Mouse (Mus musculus) frontal cortex, postnatal 10 days (tissue): ENCODE results near the gene Fcrl5.

Experiments used
- DNase-seq, 2 experiments: peaks; one replicate each; pipeline ENCODE4 v3.0.0; 2022; ENCODE audit warnings: low spot score in 2 of 2, mixed read lengths in 1 of 2

Fcrl5 gene

DNA sequence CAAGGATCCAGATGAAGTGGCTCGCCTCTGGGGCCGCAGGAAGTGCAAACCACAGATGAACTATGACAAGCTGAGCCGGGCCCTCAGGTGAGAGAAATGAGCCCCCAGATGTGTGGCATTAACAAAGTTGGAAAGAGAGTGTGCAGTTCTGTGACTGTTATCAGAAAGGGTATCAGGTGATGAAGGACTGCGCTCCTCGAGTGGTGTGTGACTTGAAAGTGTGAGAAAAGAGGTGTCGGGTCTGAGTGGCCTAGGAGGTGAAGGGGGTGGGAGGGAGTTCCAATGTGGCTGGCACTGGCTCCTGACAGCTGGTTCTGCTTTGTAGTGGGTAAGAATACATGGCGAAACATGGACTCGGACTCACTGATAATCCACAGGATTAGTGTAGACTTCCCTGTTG lies 92.4 kb downstream of the Fcrl5 start:
- DNase-seq = no peak

DNA sequence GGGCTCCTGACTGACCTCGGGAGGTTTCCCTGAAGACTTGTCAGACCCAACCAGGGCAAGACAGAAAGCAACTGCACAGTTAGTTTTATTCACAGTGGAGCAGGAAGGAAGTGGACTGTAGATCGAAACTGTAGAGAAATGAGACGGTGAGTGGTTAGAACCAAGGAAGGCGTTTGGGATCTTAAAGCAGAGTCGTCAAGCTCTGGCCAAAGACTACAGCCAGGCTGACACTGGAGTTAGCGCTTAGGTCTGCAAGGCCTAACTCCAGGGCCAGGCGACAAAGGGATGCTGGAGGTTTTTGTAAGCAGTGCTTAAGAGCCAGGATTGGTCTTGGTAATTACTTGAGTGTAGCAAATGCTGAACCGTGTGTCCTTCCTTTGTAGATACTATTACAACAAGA lies 93.3 kb downstream of the Fcrl5 start:
- DNase-seq = no peak

- DNase-seq = no peak
Measured at GRCm38 (mm10) chr3:87529568-87529967, 94.0 kb downstream of the Fcrl5 start.

DNA sequence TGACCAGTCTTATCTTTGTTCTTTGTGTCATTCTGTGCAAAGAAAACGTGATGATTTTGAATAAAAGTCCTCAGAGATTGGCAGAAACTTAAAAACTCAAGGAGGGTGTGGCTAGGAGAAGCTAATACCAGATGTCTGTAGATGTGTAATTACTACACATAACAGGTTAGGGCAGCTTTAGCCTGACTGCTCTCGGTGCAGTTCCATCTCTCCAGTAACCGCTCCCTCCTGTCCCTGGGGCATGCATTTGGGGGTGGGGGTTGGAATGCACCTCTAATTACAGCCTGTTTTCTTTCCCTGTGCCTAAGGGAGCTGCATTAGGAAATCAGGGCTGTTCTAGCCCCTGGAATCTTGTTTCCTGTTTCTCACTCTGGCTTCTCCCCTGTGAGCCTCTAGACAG lies 94.7 kb downstream of the Fcrl5 start:
- DNase-seq = no peak

GRCm38 (mm10) chr3:87533667-87534378 lies 98.2 kb downstream of the Fcrl5 start:
- DNase-seq = no peak

GRCm38 (mm10) chr3:87538034-87538433 lies 102.5 kb downstream of the Fcrl5 start:
- no peak for DNase-seq

- DNase-seq = no peak
Measured at GRCm38 (mm10) chr3:87540028-87540675, 104.6 kb downstream of the Fcrl5 start.

DNA sequence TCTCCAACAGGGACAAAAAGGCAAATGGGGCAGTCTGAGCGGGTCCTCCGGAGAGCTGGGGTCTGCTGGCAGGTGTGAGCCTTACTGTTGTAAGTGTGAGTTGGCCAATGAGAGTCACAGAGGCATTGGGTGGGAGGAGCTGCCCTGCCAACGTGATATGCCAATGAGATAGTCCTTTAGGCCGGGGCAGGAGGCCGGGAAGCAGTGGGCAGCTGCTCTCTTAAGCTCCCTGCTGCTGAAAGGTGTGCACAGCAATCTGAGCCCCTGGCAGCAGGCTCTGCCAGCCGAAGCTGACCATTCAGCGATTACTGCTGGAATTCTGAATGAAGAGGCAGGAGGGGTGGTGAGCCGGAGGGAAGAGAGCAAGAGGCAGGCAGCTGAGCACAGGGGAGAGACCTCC lies 105.1 kb downstream of the Fcrl5 start:
- no peak for DNase-seq

DNA sequence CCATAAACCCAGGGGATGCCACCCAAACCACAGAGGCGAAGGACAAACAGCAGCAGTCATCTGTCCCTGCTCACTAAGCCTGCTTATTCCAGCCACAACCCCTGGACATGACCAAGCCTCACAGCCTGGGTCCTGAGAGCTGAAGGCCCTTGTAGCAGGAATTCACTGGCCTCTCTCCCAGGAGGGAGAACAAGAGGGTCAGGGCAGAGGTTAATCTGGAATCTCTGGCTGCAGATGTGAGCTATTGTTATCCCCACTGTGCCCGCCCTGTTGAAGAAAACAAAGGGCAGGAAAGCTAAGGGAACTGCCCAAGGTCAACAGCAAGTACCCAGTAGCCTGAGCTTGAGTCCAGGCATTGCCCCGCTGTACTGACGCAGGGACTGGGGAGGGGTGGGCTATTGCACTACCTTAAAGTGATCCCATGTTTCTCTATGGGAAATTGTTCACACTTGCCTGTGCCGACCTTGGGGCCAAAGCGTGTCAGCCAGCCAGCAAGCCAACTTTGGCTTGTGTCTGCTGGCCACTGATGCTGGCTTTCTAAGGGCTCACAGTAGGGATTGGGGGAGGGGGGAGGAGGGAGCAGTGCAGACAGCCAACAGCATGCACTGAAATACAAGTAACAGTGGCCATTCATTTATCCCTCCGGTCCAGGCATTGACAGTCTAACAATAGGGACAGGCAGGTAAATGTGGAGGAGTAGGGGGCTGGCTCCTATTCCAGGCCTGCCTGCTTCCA lies 107.1 kb downstream of the Fcrl5 start:
- no peak for DNase-seq

DNA sequence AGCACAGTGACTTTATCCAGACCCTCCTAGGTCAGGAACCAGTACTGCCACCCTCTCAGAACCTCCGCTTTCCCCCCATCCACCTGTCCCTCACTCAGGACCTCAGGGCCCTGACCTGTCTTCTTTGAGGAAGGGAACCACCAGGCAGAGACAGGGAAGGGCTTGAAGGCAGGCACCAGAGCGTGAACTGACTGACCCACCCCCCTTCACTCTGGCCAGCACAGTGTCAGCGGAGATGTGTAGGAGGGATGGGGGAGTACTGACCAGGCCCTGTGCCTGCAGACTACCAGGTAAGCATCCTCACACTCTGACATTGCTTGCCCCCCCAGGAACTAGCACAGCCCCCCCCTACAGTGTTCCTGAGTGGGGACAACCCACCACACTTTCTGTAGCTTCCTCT lies 110.0 kb downstream of the Fcrl5 start:
- DNase-seq = no peak

DNA sequence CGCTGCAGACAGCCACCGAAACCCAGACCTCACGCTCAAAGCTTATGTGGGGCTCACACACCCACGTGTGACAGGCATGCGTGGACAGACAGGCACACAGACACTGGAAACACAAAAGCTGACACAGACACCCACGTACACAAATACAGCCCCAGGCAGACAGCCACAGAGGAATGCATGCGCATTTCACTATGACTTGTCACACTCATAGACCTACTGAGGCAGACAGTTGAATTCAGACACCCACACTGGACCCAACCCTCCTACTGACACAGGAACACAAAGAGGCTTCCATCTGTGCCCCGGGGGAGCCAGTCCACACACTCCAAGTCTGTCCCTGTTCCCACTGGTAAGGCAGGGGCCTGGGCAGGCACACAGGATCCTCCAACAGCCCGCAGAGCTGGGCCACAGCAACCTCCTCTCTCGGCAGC lies 110.7 kb downstream of the Fcrl5 start:
- no peak for DNase-seq

DNA sequence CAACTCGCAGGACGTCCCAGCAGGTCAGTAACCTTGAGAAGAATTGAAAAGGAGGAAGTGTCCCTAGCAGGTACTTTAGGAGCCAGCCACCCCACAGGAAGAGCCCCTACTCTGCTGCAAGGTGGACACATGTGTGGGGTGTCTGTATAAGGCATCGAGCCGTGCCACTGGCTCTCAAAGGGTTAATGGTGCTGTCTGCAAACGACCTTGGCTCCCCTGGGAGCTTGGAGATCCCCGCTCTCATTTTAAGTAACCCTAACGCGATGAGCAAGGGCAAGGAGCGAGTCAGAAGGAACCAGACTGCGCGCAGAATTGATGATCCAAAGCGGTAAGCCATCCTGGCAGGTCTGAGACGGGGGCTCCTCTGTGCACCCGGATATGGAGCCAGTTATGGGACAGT lies 114.3 kb downstream of the Fcrl5 start:
- DNase-seq = no peak
